Mouse (Mus musculus) neural tube, embryonic 11.5 days (tissue): ENCODE measurements around the gene Mmgt2. TPM values are rescaled to one million over a fixed set of nuclear protein-coding genes. Genes with fewer than 3 reads are reported as not detected.
A peak's percentile ranks its signal among the peaks of the same experiment; 100 is the strongest.

ENCODE experiments used
- ATAC-seq: fragments of 200-750 bp; cut with Nextera tagmentation; 2 replicates; pipeline ENCODE4 v1.8.0; 2017; ENCODE audit warnings: moderate number of reproducible peaks, mild to moderate bottlenecking, moderate TSS enrichment, moderate library complexity; ENCODE audit not compliant: insufficient read depth, low FRiP score, low TSS enrichment
- DNase-seq: peaks from one replicate; pipeline ENCODE4 v3.0.0-alpha.2; 2015; ENCODE audit warnings: low spot score
- H3K27ac ChIP-seq: fragments of 300-500 bp; sonication (generic); 2 replicates; pipeline ENCODE4 v1.5.1; 2014; ENCODE audit warnings: low read depth, mild to moderate bottlenecking, low read length
- H3K27me3 ChIP-seq: fragments of 300-500 bp; sonication (generic); 2 replicates; pipeline ENCODE4 v1.6.1; 2014; ENCODE audit warnings: mild to moderate bottlenecking, low read length, mixed read lengths; ENCODE audit not compliant: control insufficient read depth, insufficient read depth
- H3K36me3 ChIP-seq: fragments of 300-500 bp; sonication (generic); 2 replicates; pipeline ENCODE4 v1.6.1; 2014; ENCODE audit warnings: mild to moderate bottlenecking, low read length, moderate library complexity, mixed read lengths; ENCODE audit not compliant: control insufficient read depth, insufficient read depth
- H3K4me1 ChIP-seq: fragments of 300-500 bp; sonication (generic); 2 replicates; pipeline ENCODE4 v1.6.1; 2014; ENCODE audit warnings: low read length, mixed read lengths; ENCODE audit not compliant: control insufficient read depth, insufficient read depth
- H3K4me2 ChIP-seq: fragments of 300-500 bp; sonication (generic); 2 replicates; pipeline ENCODE4 v1.6.1; 2014; ENCODE audit warnings: low read depth, mild to moderate bottlenecking, moderate library complexity
- H3K4me3 ChIP-seq: fragments of 300-500 bp; sonication (generic); 2 replicates; pipeline ENCODE4 v1.5.1; 2014; ENCODE audit warnings: low read depth, low read length
- H3K9ac ChIP-seq: fragments of 300-500 bp; sonication (generic); 2 replicates; pipeline ENCODE4 v1.6.1; 2014; ENCODE audit warnings: mild to moderate bottlenecking, low read length
- H3K9me3 ChIP-seq: fragments of 300-500 bp; sonication (generic); 2 replicates; pipeline ENCODE4 v1.6.1; 2016; ENCODE audit warnings: low read length; ENCODE audit not compliant: control insufficient read depth
- WGBS: fragments of 180-500 bp; shearing (Covaris S2); extraction: QIAGEN DNeasy Blood & Tissue Kit; methylation state at CpG from one replicate; pipeline ENCODE4 v1.1.7; 2014; 5-methylcytosine and 5-hydroxymethylcytosine counted together
- polyA plus RNA-seq: library from polyadenylated mRNA; unstranded; fragments of >200 nt; fragmentation: Nextera tagmentation; extraction: Ambion mirVana; gene quantifications from 2 replicates; pipeline ENCODE4 v1.2.1, GENCODE M21; 2014

Gene Mmgt2
- polyA plus RNA-seq, 1 experiment from 2014 or later: 39.5 TPM

GRCm38 (mm10) chr11:62642023-62642844, 6.2 kb upstream of the Mmgt2 start:
- Histone ChIP-seq H3K36me3 (no peaks in the 10 kb centered on the region; the same call in 1 of the 2 replicates), H3K4me2 (no peak overlapping the region), H3K4me1 (peaks cover 10% of the 10 kb centered on the region), H3K9ac (no peak overlapping the region), H3K4me3 (no peak overlapping the region), H3K9me3 (no peaks in the 10 kb centered on the region), H3K27ac (no peak overlapping the region), H3K27me3 (no peaks in the 10 kb centered on the region)
- 73% methylated on average over 11 of the region's 11 CpGs for WGBS
- ATAC-seq: no peak
- DNase-seq: no peak

GRCm38 (mm10) chr11:62643011-62643631, 5.3 kb upstream of the Mmgt2 start:
- no peak overlapping the region for H3K4me3 ChIP-seq
- no peak overlapping the region for H3K4me2 ChIP-seq
- H3K27me3 ChIP-seq: no peaks in the 10 kb centered on the region
- DNase-seq: no peak
- peaks cover 16% of the 10 kb centered on the region for H3K4me1 ChIP-seq
- H3K9ac ChIP-seq: no peak overlapping the region
- no peak for ATAC-seq
- H3K36me3 ChIP-seq: no peaks in the 10 kb centered on the region; the same call in 1 of the 2 replicates
- WGBS: 87% methylated on average over 8 of the region's 8 CpGs
- no peak overlapping the region for H3K27ac ChIP-seq
- no peaks in the 10 kb centered on the region for H3K9me3 ChIP-seq

DNA sequence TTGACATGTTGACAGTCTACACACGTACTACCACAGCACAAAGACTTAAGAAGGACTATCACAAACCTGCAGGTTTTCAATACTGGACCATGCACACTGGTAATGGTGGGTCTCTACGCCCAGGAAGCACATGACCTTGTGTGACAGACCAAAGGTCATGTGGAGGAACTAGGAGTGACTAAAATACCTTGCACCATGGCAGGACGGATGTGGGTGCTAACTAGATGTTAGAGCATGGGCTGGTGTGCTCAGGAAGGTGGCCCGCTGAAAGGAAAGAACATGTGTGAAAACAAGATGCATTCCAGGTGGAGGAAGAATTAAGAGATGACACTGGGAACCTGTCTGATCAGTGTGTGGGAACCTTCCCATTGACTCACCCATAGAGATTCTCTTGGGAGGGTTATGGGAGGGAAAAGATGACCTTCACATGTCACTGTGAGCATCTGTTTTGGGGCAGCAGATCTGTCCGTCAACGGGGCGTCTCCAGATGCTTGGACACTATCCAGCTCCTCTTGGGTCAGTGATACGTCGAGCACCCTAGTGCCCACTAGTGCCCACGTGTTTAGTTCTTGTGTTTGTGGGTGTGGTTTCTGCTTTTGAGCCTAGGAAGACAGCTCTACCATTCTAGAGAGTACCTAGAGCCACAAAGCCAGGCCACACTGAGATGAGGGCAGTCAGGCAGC, 4.6 kb upstream of the Mmgt2 start:
- no peaks in the 10 kb centered on the region for H3K9me3 ChIP-seq
- no peak for DNase-seq
- no peak overlapping the region for H3K4me3 ChIP-seq
- H3K4me2 ChIP-seq: no peak overlapping the region
- H3K27me3 ChIP-seq: no peaks in the 10 kb centered on the region
- ATAC-seq: no peak
- H3K27ac ChIP-seq: no peak overlapping the region
- no peaks in the 10 kb centered on the region; the same call in 1 of the 2 replicates for H3K36me3 ChIP-seq
- H3K4me1 ChIP-seq: peaks cover 16% of the 10 kb centered on the region
- WGBS: 88% methylated on average over 10 of the region's 10 CpGs
- H3K9ac ChIP-seq: no peak overlapping the region

GRCm38 (mm10) chr11:62644602-62645336, 3.7 kb upstream of the Mmgt2 start:
- ATAC-seq: no peak
- Histone ChIP-seq H3K9ac (no peak overlapping the region), H3K4me3 (no peak overlapping the region), H3K36me3 (no peaks in the 10 kb centered on the region; the same call in 1 of the 2 replicates), H3K27ac (no peak overlapping the region), H3K27me3 (no peaks in the 10 kb centered on the region), H3K4me1 (peaks cover 16% of the 10 kb centered on the region), H3K4me2 (no peak overlapping the region), H3K9me3 (no peaks in the 10 kb centered on the region)
- DNase-seq: no peak
- WGBS: 89% methylated on average over 5 of the region's 5 CpGs

GRCm38 (mm10) chr11:62645337-62645675, 3.2 kb upstream of the Mmgt2 start:
- Histone ChIP-seq H3K4me3 (no peak overlapping the region), H3K4me2 (no peak overlapping the region), H3K4me1 (peaks cover 16% of the 10 kb centered on the region), H3K27ac (no peak overlapping the region), H3K27me3 (no peaks in the 10 kb centered on the region), H3K9ac (no peak overlapping the region), H3K9me3 (no peaks in the 10 kb centered on the region), H3K36me3 (no peaks in the 10 kb centered on the region; the same call in 1 of the 2 replicates)
- ATAC-seq (no peak), DNase-seq (no peak)
- WGBS: 89% methylated on average over 4 of the region's 4 CpGs

GRCm38 (mm10) chr11:62645732-62646494, 2.6 kb upstream of the Mmgt2 start:
- H3K4me3 ChIP-seq: no peak overlapping the region
- H3K4me2 ChIP-seq: peak overlapping the region; percentile 30
- H3K4me1 ChIP-seq: peaks cover 16% of the 10 kb centered on the region
- no peak for DNase-seq
- H3K27ac ChIP-seq: no peak overlapping the region
- WGBS: 48% methylated on average over 8 of the region's 8 CpGs
- no peaks in the 10 kb centered on the region for H3K27me3 ChIP-seq
- H3K9ac ChIP-seq: no peak overlapping the region
- ATAC-seq: no peak
- H3K9me3 ChIP-seq: no peaks in the 10 kb centered on the region
- no peaks in the 10 kb centered on the region for H3K36me3 ChIP-seq

- DNase-seq (no peak), ATAC-seq (no peak)
- Histone ChIP-seq H3K4me3 (no peak overlapping the region), H3K4me2 (peak overlapping the region; percentile 30), H3K9me3 (no peaks in the 10 kb centered on the region), H3K9ac (no peak overlapping the region), H3K36me3 (no peaks in the 10 kb centered on the region), H3K27ac (no peak overlapping the region), H3K4me1 (peaks cover 16% of the 10 kb centered on the region), H3K27me3 (no peaks in the 10 kb centered on the region)
- WGBS: 68% methylated on average over 4 of the region's 4 CpGs
Observed at GRCm38 (mm10) chr11:62646495-62646843, 2.0 kb upstream of the Mmgt2 start.

GRCm38 (mm10) chr11:62646958-62647515, 1.4 kb upstream of the Mmgt2 start:
- H3K27me3 ChIP-seq: no peaks in the 10 kb centered on the region
- no peaks in the 10 kb centered on the region for H3K36me3 ChIP-seq
- H3K4me1 ChIP-seq: peaks cover 16% of the 10 kb centered on the region
- H3K4me3 ChIP-seq: peak overlapping the region; percentile 75; the same call in 1 of the 2 replicates
- no peak overlapping the region for H3K27ac ChIP-seq
- ATAC-seq: no peak
- DNase-seq: no peak
- no peaks in the 10 kb centered on the region for H3K9me3 ChIP-seq
- peak overlapping the region; percentile 99 for H3K4me2 ChIP-seq
- WGBS: 54% methylated on average over 7 of the region's 7 CpGs
- H3K9ac ChIP-seq: no peak overlapping the region
